Mouse (Mus musculus) kidney, adult 11 months (tissue): Measurements from ENCODE around the gene Dph1.

Experiments used
- DNase-seq: peaks from one replicate; pipeline ENCODE4 v3.0.0; 2022

Gene Dph1

DNA sequence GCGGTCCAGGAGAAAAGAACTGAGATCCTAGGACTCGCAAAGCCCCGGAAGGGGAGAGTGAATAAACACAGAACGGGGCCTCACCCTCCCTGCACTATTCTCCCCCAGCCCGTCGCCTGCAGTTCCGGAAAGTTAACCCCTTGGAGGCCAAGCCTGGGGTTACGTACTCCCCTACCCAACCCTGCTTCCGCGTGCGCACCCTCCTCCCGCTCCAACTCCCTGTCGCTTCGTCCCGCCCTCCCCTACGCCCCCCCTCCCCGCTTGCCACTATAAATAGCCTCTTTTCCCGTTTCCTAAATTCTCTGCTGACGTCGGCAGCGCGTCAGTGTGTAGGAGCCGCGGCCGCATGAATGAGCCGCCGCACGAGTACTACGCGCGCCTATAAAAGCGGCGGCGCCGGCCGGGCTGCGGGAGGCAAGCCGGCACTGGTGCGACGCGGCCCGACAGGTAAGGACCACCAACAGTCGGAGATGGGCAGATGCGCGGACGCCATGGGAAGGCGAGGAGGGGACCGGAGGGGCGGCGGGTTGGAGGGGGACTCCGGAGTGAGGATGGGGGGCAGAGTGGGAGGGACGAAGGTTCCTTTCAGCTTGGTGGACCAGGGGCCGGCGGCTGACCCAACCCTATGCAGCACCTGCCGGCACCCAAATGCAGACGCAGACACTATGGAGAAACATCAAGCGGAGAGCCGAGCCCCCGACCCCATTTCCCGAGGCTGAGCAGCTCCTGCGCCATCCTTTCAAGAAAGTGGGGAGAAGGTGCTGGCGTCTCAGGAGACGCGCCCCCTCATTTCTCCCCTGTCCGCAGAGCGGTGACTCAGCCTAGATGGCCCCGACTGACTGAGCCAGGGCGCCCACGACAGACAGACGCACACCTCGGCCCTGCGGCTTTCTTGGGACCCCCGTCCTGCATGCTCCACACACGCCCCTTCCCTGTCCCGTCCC lies 18.6 kb downstream of the Dph1 start:
- no peak for DNase-seq

- no peak for DNase-seq
Measured at GRCm38 (mm10) chr11:75171186-75171865, 19.7 kb downstream of the Dph1 start.

DNA sequence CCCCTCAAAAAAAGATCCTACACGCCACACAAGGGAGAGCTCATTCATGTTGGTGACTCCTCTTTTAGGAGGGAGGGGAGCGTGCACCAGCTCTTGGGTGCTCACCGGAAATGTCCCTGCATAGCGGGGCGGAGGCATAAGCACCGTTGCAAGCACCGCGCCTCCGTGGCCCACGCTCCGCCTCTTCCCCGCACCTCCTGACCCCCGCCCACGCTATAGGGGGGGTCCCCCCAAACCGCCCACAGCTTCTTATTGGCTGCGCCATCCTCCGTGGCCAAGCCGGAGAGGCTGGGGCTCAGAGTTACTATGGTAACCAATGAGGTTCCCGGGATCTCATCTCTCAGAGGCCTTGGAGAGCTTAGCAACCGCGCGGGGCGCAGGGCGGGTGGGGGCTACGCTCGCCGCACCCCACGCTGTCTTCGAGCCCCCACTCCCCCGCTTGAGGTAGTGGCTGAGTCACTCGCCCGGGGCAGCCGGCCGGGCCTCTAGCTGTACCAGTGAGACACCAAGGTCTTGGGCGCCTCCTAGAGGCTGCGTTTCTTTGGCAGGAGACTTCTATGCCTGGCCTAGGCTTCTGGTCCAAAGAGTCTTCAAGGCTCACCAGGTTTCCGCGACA lies 20.8 kb downstream of the Dph1 start:
- peak; percentile 92 for DNase-seq

GRCm38 (mm10) chr11:75169405-75170080 lies 21.5 kb downstream of the Dph1 start, which contains the start of gene Hic1:
Hic1 (minus strand) TSS chr11:75169519.
- no peak for DNase-seq

GRCm38 (mm10) chr11:75168590-75169361 lies 22.3 kb downstream of the Dph1 start:
- peak; percentile 75 for DNase-seq

GRCm38 (mm10) chr11:75167643-75168589 lies 23.1 kb downstream of the Dph1 start:
- no peak for DNase-seq

- DNase-seq: no peak
Measured at GRCm38 (mm10) chr11:75166861-75167642, 24.0 kb downstream of the Dph1 start.

DNA sequence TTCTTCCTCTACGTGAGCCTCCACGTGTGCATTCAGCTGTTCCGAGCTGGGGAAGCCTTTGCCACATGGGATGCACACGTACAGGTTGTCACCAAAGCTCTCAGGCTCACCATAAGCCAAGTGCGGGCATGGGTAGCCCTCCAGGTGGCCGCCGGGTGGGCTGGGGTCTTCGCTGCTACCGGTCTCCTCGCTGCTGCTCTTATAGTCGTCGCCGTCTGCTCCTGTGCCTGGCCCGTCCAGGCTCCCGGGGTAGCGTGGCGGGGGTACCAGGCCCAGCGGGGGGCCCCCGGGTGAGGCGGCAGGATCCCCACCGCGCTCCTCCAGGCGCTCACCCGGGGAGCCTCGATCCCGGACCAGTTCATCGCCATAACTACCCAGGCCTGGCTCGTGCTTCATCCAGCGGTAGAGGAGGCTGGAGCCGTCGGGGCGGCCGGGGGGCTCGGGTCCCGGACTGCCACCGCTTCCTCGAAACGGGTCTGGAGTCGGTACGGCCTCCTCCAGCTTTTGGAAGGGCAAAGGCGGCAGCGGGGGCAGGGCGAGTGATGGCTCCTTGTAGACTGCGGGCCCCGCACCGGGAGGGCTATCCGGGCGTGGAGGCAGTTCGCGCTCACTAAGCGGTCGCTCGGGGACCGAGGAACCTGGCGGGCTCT lies 24.7 kb downstream of the Dph1 start:
- no peak for DNase-seq

- peak; percentile 78 for DNase-seq
Measured at GRCm38 (mm10) chr11:75165441-75166192, 25.4 kb downstream of the Dph1 start.

DNA sequence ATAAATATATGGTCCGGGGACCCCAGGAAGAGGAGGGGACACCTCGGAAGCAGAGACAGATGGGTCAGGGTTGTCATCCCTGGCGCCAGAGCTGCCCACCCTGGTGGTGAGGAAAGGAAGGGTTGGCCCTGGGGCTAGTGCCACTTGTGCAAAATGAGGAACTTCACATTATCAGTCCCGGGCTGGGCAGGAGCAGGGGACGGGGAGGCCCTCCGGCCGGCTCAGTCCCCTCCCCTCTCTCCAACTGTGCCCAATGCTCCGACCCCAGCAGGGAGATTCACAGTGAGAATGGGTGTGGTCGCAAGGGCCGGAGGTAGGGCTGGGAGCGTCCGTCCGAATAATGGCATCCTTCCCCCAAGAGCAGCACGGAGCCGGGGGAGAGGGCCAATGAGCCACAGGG lies 26.3 kb downstream of the Dph1 start:
- DNase-seq: no peak

- no peak for DNase-seq
Measured at GRCm38 (mm10) chr11:75164051-75164450, 27.0 kb downstream of the Dph1 start.

- no peak for DNase-seq
Measured at GRCm38 (mm10) chr11:75163379-75163778, 27.7 kb downstream of the Dph1 start.

GRCm38 (mm10) chr11:75162591-75163080 lies 28.4 kb downstream of the Dph1 start:
- DNase-seq: no peak

DNA sequence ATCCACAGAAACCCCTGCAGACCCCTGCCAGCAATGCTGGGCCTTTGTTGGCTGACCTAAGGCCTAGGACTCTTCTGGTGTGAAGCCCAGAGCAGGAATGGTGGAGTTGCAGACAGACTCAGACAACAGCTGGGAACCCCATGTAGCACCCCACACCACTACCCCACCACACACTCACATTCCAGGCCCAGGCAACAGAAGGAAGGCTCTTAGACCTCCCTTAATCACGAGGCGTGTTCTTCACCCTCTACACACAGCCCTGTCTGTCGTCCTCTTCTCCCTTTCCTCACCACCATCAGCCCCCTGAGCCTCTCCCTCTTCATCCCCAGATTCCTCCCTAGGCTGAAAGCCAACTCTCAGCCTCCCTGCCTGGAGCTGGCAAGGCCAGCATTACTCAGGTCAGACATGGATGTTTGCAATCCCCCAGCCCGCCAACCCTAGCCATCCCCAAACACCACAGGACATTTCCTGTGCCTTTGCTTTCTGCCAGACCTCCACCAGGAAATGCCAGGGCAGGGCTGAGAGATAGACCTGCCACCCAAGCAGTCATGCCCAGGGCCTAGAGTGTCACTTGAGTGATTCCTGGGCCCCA lies 29.5 kb downstream of the Dph1 start:
- DNase-seq: no peak

DNA sequence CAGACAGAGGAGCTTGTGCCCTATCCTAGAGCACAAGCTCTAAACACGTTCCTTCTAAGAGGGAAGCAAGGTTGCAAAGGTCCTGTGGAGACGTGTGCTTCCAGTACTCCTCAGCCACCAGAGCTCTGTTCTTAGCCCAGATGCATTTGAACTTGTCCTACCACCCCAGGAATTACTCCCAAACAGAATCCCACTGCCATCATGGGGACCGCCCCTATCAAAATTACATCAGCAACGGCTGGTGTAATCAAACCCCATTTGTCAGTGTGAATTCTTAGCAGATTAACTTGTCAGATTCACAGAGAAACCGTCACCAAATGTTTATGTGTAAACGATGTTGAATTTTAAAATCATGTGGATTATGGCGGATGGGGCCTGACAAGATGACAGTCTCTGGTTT lies 30.1 kb downstream of the Dph1 start:
- no peak for DNase-seq

- DNase-seq: no peak
Measured at GRCm38 (mm10) chr11:75159564-75159963, 31.5 kb downstream of the Dph1 start.

- DNase-seq: no peak
Measured at GRCm38 (mm10) chr11:75158432-75158831, 32.6 kb downstream of the Dph1 start.

DNA sequence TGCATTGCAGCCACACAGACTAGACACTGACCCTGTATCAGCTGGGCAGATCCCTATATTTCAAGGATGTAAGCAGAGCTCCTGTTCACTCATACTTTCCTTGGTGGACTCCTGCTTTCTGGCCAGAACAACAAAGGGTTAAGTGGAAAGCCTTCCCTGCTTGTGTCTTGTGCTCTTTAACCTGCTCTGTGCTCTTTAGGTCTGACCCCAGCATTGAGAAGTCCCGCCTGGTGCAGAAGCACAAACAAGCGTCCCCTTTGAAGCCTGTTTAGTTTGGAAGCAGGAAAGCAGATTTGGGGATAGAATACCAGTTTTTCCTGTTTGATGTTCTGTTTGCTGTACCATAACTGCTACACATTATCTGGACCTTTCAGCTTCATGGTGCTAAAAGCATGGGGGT lies 33.1 kb downstream of the Dph1 start:
- DNase-seq: no peak
